Mouse (Mus musculus): ENCODE results near the gene Pced1b.
"Not testable (repeated sequence)": the region's sequence is repeated elsewhere in the genome, so short reads cannot be mapped to it uniquely, and the experiment has no call there.

Gene Pced1b

DNA sequence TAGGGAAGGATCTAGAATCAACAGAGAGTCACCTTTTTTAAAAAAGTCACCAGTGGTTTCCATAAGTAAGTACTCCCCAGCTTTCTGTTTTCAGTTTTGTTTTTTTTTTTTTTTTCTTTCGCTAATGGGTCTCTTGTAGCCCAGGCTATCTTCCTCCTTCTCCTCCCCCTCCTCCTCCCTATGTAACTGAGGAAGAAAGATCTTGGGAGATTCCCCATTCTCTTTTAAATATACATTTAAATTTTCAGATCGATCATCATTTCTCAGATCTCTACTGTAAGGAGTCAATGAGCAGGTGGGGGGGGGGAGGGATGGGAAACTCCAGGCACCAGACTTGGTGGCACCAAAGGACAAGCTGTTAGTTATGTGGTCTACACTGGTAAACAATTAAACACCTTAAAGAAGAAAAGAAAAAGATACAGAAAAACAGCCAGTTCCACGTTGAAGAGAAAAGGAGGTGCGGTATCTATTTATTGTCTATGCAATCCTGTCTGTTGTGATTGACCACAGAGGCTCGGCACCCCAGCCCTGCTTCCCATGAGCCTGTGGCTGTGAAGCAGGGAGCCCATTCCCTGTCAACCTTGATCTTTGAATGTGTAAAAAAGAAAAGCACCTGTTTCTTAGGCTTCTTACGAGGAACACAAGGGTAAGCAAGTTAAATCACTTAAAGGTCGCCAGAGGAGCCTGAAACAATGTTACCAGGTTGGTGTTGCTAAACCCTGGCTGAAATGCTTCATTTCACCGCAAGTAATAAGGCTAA lies 127.4 kb downstream of the Pced1b start:
- no peak for DNase-seq

DNA sequence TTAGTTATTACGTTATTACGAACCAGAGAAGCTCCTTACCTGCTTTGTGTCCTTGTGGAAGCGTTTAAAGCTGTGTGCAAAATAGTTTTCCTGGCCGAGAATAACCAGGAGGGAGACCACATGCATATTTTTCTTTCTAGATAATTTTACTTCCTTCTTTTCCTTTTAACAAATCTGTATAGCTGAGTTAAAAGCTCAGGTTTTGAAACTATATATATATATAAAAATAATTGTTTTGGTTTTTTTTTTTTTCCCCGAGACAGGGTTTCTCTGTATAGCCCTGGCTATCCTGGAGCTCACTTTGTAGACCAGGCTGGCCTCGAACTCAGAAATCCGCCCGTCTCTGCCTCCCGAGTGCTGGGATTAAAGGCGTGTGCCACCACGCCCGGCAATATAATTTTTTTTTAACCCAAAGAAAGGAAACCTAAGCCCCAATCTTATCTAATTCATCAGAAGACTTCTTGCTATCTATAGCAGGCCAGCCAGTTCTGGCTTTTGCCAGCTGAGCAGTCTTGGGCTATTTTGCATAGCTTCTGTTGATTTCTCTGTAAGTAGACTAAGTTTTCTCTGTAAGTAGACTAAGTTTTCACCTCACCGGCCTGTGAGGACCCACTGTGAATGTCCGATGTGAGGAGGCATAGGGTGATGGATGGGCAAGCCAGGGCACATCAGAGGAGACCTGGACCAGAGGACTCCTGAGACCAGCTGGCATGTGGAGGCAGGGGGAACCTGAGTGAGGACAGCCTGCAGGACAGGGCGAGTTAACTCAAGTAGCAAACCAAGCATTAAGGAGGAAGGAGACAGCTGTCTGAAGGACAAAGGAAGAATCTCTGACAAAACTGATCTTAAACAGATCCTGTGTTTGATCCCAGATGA lies 128.2 kb downstream of the Pced1b start:
- DNase-seq = no peak

DNA sequence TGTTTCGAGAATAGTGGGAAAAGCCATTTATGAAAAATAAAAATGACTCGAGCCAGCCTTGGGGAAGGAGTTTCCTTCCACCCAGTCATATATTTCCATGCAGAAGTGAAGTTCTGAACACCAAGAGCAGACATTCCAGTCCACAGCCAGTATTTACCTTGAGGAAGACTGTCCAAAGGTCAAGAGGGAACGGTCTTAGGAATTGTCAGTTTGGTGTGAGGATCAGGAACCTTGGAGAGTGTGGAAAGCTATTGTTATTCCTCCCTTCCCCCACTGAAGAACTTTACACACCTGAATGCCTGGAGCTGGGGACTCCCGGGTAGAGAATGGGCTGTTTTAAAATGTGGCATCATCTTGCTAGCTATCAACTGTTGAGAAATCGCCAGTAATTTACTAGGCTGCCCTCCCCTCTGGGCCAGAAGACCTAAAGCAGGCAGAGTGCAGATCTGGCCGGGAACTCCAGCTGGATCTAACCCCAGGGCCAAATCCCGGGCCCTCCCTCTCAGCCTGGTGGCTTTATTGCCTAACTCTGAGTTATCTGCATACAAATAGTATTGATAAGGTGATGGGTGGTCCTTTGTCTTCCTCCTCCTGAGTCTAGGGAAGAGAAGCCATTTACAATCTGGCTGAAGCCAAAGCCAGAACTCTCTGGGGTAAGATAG lies 129.3 kb downstream of the Pced1b start:
- DNase-seq = no peak

DNA sequence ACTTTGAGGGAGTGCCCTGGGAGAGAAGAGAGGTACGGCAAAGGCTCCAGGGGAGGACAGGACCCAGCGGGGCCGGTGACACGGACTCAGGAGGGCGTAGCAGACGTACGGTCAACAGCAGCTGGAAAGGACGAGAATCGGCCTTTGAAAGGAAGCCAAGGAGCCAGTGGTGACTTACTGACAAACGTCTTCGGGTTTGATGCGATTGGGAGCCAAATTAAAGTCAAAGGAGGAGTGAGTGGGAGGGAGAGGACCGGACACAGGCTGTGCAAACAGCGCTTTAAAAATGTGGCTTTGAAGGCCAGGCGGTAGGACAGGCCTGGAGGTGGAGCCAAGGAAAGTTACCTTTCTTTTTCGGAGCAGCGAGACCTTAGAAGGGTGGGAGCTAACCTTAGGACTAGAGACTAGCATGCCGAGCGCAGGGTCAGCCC lies 129.9 kb downstream of the Pced1b start:
- DNase-seq = no peak

DNA sequence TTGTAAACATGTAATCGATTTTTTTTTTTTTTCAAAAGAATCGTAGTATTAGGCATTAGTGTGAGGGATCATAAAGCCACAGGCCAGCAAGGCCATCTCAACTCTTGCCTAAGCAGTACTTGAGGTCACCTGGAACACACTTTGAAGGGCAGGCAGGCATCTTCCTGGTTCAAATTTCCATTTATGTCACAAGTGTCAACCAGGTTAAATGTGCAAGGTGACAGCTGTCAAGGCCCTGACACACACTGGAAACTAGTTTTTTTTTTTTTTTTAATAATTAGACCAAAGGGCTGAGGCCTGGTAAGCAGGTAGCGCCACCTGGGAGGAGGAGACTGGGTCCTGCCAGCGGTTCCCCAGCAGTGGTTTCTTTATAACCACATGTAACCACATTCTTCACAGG lies 131.2 kb downstream of the Pced1b start:
- no peak for DNase-seq

DNA sequence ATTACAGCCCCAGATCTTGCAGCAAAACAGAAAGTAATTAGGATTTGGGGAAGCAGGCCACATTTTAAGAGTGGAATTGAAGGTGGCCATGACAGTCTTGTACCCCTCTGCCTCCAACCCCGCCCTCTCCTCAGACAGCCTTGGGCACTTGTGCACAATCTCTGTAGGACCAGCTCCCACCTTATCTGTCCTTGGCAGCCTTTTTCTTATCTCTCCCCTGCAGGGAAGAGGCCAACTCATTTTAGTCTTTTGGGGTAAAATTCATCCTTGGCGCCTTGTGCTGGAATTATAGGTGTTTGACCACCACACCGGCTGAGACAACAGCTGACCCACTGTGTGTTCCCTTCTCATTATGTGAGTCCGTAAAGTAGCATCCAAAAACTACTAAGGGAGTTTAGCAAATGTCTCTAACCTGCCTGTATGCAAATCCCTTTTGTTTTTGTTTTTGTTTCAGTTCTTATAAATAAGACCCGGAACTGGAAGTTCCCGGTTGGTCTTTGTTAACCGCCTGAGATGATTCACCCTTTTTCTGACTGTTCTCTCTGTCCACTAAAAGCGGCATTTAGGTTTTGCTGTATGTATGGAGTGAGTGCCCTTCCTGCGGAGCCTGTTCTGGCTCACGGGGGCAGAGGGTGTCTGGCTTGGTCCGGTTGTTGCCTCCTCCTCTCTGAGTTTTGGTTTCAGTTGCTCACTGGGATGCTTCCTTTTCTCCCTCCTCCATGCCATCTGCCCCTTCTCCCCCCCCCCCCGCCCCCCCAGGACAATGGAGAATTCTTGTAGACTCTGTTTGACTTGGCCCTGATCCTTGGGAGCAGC lies 132.8 kb downstream of the Pced1b start:
- no peak for DNase-seq

- DNase-seq = no peak
Measured at GRCm38 (mm10) chr15:97382567-97382966, 135.7 kb downstream of the Pced1b start.

DNA sequence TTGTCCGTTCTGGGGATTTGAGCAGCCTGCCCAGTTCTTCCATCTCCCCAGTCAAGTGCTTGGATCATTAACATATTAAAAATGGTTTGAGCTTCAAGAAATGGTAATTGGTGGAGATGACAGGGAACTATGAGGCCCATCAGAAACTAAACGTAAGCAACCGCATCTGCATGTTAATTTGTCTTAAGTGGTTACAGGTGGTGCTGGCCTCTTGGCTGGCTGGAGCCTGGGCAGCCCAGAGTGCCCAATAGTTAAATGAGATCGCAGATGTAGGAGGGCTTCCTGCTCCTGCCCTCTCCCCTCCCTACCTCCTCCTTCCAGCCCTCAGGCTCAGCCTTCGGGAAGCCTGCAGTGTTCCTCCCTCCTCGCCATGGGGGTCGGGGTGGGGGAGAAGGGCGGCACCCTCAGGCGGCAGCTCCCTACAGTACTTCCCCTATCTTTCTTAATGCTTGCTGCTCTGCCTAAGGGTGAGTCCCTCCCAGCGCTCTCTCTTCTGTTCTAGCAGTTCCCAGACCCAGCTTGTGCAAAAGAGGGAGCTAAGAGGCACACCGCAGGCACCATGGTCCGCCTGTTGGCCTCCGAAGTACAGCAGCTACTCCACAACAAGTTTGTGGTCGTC lies 136.7 kb downstream of the Pced1b start:
- no peak for DNase-seq

- DNase-seq = no peak
Measured at GRCm38 (mm10) chr15:97384170-97385018, 137.5 kb downstream of the Pced1b start.

DNA sequence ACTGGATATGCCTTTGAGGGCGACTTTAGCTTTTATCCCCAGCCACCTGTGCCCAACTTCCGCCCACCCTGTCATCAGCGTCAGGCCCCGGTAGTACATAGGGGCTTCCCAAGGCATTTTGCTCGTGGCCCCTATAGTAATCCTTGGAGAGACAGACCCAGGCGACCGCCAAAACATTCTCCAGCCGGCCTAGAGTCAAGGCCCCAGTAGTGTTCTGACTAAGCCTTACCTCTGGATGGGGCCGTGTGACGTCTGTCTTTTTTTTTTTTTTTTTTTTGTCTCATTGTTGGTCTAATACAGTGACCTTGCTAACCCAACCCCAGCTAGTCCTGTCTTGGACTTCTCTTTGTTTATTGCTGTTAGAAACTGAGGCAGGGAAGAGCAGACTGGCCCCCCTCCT lies 138.3 kb downstream of the Pced1b start:
- not testable (repeated sequence) for DNase-seq

DNA sequence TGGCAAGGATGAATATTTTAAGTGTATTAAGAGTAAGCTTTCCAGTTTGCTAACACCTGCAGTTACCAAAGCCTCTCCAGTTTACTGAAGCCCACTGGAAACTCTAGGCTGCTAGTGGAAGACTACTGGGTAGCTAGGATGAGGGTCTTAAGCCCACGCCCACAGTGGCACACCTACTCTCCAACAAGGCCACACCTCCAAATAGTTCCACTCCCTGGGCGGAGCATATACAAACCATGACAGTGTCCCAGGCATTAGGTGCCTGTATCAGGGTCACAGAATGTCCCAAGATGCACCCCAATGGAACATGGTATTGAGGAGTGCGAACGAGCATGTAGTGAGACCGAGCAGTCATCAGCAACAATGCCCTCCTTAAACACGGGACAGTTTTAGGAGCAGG lies 140.9 kb downstream of the Pced1b start:
- DNase-seq = no peak

DNA sequence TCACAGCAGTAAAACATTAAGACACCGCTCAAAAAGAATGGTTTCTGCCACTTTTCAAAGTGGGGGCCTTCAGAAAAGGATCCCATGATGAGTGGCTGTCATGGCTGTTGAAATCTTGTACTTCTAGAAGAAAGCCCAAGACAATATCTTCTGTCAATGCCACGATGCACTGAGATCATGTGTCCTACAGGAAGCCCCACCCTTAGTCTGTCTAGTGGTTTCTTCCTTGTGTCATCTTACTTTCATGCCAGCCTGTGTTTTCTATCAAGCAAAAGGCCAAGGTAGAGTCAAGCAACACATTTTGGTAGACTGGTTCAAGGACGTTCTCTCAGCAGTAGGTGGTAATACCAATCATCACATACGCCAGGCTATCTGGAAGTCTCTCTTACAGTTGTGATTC lies 142.7 kb downstream of the Pced1b start:
- no peak for DNase-seq

GRCm38 (mm10) chr15:97390778-97391177 lies 143.9 kb downstream of the Pced1b start:
- no peak for DNase-seq

- no peak for DNase-seq
Measured at GRCm38 (mm10) chr15:97391436-97391835, 144.5 kb downstream of the Pced1b start.

DNA sequence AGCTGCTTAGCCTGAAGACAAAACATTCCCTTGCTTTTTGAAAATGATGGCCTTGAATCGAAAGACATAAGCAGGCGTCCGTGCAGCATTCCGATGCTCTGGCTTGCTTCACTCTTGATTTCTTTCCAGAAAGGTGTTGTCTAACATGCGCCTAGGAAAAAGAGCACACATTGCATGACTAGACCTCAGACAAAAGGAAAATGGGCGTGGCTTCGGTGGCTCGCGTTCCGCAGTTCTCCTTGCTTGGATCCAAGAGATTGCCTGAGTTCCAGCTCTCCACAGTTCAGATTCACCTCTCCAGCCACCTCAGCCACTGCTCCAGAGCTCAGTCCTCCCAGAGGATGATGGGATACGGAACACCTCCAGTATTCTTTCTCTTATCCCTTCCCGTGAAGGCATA lies 147.7 kb downstream of the Pced1b start:
- DNase-seq = no peak

- no peak for DNase-seq
Measured at GRCm38 (mm10) chr15:97396586-97397299, 149.8 kb downstream of the Pced1b start.

DNA sequence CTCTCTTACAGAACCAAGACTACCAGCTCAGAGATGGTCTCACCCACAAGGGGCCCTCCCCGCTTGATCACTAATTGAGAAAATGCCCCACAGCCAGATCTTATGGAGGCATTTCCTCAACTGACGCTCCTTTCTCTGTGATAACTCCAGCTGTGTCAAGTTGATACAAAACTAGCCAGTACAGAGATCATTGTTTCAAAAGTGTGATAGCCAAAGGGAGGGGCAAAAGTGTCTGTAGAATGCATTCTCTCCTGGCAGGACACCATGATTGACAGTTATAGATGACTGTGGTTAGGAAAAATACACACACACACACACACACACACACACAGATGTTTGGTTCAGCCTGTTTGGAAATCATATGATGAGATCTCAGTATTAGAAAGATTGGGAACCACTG lies 150.9 kb downstream of the Pced1b start:
- DNase-seq = no peak

GRCm38 (mm10) chr15:97400866-97401265 lies 154.0 kb downstream of the Pced1b start:
- no peak for DNase-seq

GRCm38 (mm10) chr15:97404483-97404882 lies 157.6 kb downstream of the Pced1b start:
- no peak for DNase-seq

- DNase-seq = no peak
Measured at GRCm38 (mm10) chr15:97404998-97405397, 158.1 kb downstream of the Pced1b start.

GRCm38 (mm10) chr15:97406105-97406504 lies 159.2 kb downstream of the Pced1b start:
- no peak for DNase-seq

All from right cerebral cortex, postnatal 4 days (tissue).